Mouse (Mus musculus) neural tube, embryonic 14.5 days (tissue): ENCODE results near the gene Btrc. TPM values are rescaled to one million over a fixed set of nuclear protein-coding genes. Genes with fewer than 3 reads are reported as not detected.
"Not testable (repeated sequence)": the region's sequence is repeated elsewhere in the genome, so short reads cannot be mapped to it uniquely, and the experiment has no call there.

ENCODE experiments used
- ATAC-seq: fragments of 200-750 bp; cut with Nextera tagmentation; 2 replicates; pipeline ENCODE4 v1.8.0; 2017; ENCODE audit warnings: low read depth, mild to moderate bottlenecking, moderate TSS enrichment, moderate library complexity
- H3K27ac ChIP-seq: fragments of 300-500 bp; sonication (generic); 2 replicates; pipeline ENCODE4 v1.5.1; 2014; ENCODE audit warnings: low read depth, mild to moderate bottlenecking, control low read depth, low read length, moderate library complexity, mixed read lengths
- H3K27me3 ChIP-seq: fragments of 300-500 bp; sonication (generic); 2 replicates; pipeline ENCODE4 v1.6.1; 2014; ENCODE audit warnings: low read length; ENCODE audit not compliant: control insufficient read depth, insufficient read depth
- H3K36me3 ChIP-seq: fragments of 300-500 bp; sonication (generic); 2 replicates; pipeline ENCODE4 v1.6.1; 2014; ENCODE audit warnings: low read length, mixed read lengths; ENCODE audit not compliant: control insufficient read depth, insufficient read depth
- H3K4me1 ChIP-seq: fragments of 300-500 bp; sonication (generic); 2 replicates; pipeline ENCODE4 v1.6.1; 2014; ENCODE audit warnings: low read length; ENCODE audit not compliant: control insufficient read depth, insufficient read depth
- H3K4me2 ChIP-seq: fragments of 300-500 bp; sonication (generic); 2 replicates; pipeline ENCODE4 v1.6.1; 2014; ENCODE audit warnings: mild to moderate bottlenecking, low read depth, low read length, control low read depth
- H3K4me3 ChIP-seq: fragments of 300-500 bp; sonication (generic); 2 replicates; pipeline ENCODE4 v1.5.1; 2014; ENCODE audit warnings: low read depth, low read length, control low read depth, mixed read lengths
- H3K9ac ChIP-seq: fragments of 300-500 bp; sonication (generic); replicated peaks from 2 replicates; pipeline ENCODE4 v1.6.1; 2014; ENCODE audit warnings: low read depth, mild to moderate bottlenecking, control low read depth, low read length, mixed read lengths
- H3K9me3 ChIP-seq: fragments of 300-500 bp; sonication (generic); 2 replicates; pipeline ENCODE4 v1.6.1; 2016; ENCODE audit warnings: low read length; ENCODE audit not compliant: control insufficient read depth
- WGBS: fragments of 180-500 bp; shearing (Covaris S2); extraction: QIAGEN DNeasy Blood & Tissue Kit; methylation state at CpG from one replicate; pipeline ENCODE4 v1.1.7; 2014; 5-methylcytosine and 5-hydroxymethylcytosine counted together
- polyA plus RNA-seq: library from polyadenylated mRNA; unstranded; fragments of >200 nt; fragmentation: Nextera tagmentation; extraction: Ambion mirVana; gene quantifications from 2 replicates; pipeline ENCODE4 v1.2.1, GENCODE M21; 2014

Gene Btrc
- polyA plus RNA-seq, 1 experiment from 2014 or later: 70.8 TPM

DNA sequence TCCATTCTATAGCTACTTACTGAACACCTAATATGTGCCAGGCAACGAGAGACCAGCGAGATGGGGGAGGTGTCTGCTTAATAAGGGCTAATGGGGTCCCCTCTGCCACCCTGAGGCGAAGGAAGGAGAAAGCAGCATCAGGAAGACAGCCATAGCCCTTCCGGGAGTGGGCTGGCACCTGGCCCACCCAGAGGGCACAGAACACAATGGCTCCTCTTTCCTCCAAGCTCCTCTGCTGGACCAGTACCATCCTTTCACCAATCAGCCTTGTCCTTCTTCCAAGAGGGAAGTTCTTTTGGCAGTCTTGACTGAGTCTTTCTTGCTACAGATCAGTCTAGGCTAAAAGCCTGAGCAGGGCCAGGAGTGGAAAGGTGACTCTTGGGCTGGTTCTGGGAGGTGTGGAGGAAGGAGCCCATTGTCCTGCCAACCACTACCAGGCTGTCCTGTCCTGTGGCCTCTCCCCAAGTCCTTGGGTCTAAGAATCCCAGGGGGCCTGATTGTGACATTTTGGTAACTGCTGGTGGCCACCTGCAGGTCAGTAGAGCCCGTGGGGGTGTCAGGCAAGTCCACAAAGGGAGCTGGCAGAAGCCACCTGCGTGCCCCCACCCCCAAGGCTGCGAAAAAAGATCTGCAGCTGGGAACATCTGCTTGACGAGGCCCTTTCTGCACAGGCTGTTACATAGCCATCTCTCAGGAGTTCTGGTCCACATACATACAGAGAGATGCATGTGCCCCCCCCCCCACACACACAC is 177.3 kb downstream of the Btrc start:
- H3K9me3 ChIP-seq: no peaks in the 10 kb centered on the region
- no peaks in the 10 kb centered on the region for H3K27me3 ChIP-seq
- H3K4me1 ChIP-seq: peaks cover 34% of the 10 kb centered on the region
- WGBS: 12% methylated on average over 8 of the region's 8 CpGs
- H3K36me3 ChIP-seq: no peaks in the 10 kb centered on the region
- H3K27ac ChIP-seq: peak overlapping the region; percentile 85
- H3K4me3 ChIP-seq: peak overlapping the region; percentile 26
- peak overlapping the region; percentile 57 for H3K4me2 ChIP-seq
- H3K9ac ChIP-seq: peak overlapping the region; percentile 44
- ATAC-seq: peak; percentile 16

DNA sequence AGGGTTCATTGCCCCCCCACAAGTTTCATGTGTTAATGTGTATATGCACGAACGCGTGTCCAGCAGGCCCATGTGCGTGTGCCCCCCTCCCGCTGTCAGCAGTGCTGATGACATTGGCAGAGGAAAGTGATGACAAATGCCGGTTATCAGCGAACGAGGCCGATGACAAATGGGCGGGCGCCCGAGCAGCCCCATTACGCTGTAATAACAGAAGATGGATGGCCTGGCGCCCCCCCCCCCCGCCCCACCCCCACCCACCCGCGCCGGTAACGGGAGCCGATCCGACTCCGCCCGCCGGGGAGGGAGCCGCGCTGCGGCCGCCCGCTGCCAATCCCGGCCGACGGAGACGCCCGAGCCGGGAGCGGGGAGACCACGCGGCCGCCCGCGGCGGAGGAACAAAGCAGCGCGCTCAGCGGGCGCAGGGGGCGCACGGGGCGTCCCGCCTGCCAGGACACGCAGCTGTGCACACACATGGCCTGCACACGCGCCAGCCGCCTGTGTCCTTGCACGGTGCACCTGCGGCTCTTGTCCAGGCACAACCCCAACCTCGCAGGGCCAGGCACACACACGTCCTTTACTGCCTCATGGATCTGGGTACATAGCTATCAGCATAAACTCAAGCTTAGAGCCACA is 178.0 kb downstream of the Btrc start:
- Histone ChIP-seq H3K4me1 (peaks cover 30% of the 10 kb centered on the region), H3K4me3 (peak overlapping the region; percentile 26), H3K36me3 (no peaks in the 10 kb centered on the region), H3K27me3 (no peaks in the 10 kb centered on the region), H3K9me3 (no peaks in the 10 kb centered on the region), H3K4me2 (peak overlapping the region; percentile 57), H3K9ac (peak overlapping the region; percentile 44), H3K27ac (peak overlapping the region; percentile 85)
- ATAC-seq: peak; percentile 57
- under 1% methylated on average over 42 of the region's 58 CpGs for WGBS

DNA sequence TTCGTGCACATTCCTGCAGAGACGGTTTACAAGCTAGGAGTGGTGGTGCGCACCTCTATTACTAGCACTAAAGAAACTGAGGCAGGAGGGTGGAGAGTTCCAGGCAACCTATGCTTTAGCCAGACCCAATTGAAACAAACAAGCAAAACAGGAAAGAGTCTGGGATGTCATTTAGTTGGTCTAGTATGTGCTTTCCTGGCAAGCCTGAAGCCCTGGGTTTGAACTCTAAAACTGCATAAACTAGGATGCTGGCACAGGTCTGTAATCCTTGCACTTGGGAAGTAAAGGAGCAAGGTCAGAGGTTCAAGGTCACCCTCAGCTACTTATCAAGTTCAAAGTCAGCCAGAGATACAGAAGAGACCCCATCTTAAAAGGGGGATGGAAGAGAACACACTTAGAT is 178.5 kb downstream of the Btrc start:
- H3K27me3 ChIP-seq: no peaks in the 10 kb centered on the region
- peak overlapping the region; percentile 44 for H3K9ac ChIP-seq
- peak overlapping the region; percentile 26; the same call in 1 of the 2 replicates for H3K4me3 ChIP-seq
- no peak for ATAC-seq
- WGBS: 15% methylated on average over 3 of the region's 3 CpGs
- H3K36me3 ChIP-seq: no peaks in the 10 kb centered on the region
- peak overlapping the region; percentile 57 for H3K4me2 ChIP-seq
- peak overlapping the region; percentile 85 for H3K27ac ChIP-seq
- H3K9me3 ChIP-seq: no peaks in the 10 kb centered on the region
- H3K4me1 ChIP-seq: peaks cover 30% of the 10 kb centered on the region

- Histone ChIP-seq H3K9ac (peak overlapping the region; percentile 58), H3K9me3 (no peaks in the 10 kb centered on the region), H3K27ac (no peak overlapping the region), H3K4me3 (peak overlapping the region; percentile 30), H3K4me1 (peaks cover 35% of the 10 kb centered on the region), H3K36me3 (no peaks in the 10 kb centered on the region), H3K27me3 (no peaks in the 10 kb centered on the region), H3K4me2 (peak overlapping the region; percentile 79)
- WGBS: 1% methylated on average over 20 of the region's 26 CpGs
- no peak for ATAC-seq
Measured at GRCm38 (mm10) chr19:45544152-45544924, 180.8 kb downstream of the Btrc start.

GRCm38 (mm10) chr19:45544925-45545321 is 181.4 kb downstream of the Btrc start:
- H3K4me1 ChIP-seq: peaks cover 35% of the 10 kb centered on the region
- no peak overlapping the region for H3K27ac ChIP-seq
- WGBS: under 1% methylated on average over 30 of the region's 30 CpGs
- H3K9ac ChIP-seq: peak overlapping the region; percentile 58
- peak; percentile 63 for ATAC-seq
- no peaks in the 10 kb centered on the region for H3K36me3 ChIP-seq
- H3K27me3 ChIP-seq: no peaks in the 10 kb centered on the region
- H3K9me3 ChIP-seq: no peaks in the 10 kb centered on the region
- H3K4me2 ChIP-seq: peak overlapping the region; percentile 79
- peak overlapping the region; percentile 30 for H3K4me3 ChIP-seq

GRCm38 (mm10) chr19:45548196-45548595 is 184.7 kb downstream of the Btrc start:
- not testable (repeated sequence) for H3K4me2 ChIP-seq, H3K27ac ChIP-seq, H3K9me3 ChIP-seq, H3K9ac ChIP-seq, H3K4me3 ChIP-seq, H3K36me3 ChIP-seq, H3K27me3 ChIP-seq, ATAC-seq
- peaks cover 14% of the 10 kb centered on the region for H3K4me1 ChIP-seq

- no peak overlapping the region for H3K4me3 ChIP-seq
- no peak overlapping the region; the same call in 1 of the 2 replicates for H3K9ac ChIP-seq
- no peak for ATAC-seq
- WGBS: 37% methylated on average over 23 of the region's 23 CpGs
- no peaks in the 10 kb centered on the region for H3K36me3 ChIP-seq
- no peaks in the 10 kb centered on the region for H3K27me3 ChIP-seq
- H3K9me3 ChIP-seq: no peaks in the 10 kb centered on the region
- no peak overlapping the region for H3K27ac ChIP-seq
- no peak overlapping the region for H3K4me2 ChIP-seq
- H3K4me1 ChIP-seq: peaks cover 12% of the 10 kb centered on the region
Measured at GRCm38 (mm10) chr19:45549128-45549915, 185.8 kb downstream of the Btrc start.

- Histone ChIP-seq H3K27ac (no peak overlapping the region), H3K9me3 (no peaks in the 10 kb centered on the region), H3K36me3 (no peaks in the 10 kb centered on the region), H3K27me3 (no peaks in the 10 kb centered on the region), H3K4me3 (no peak overlapping the region), H3K4me2 (no peak overlapping the region), H3K4me1 (peaks cover 7% of the 10 kb centered on the region), H3K9ac (no peak overlapping the region)
- ATAC-seq: no peak
- 91% methylated on average over 4 of the region's 4 CpGs for WGBS
Measured at GRCm38 (mm10) chr19:45549948-45550347, 186.4 kb downstream of the Btrc start.
